Mouse (Mus musculus) midbrain, embryonic 14.5 days (tissue): ENCODE results near the gene Magi1. TPM values are rescaled to one million over a fixed set of nuclear protein-coding genes. Genes with fewer than 3 reads are reported as not detected.

ENCODE experiments used
- ATAC-seq: fragments of 200-750 bp; cut with Nextera tagmentation; 2 replicates; pipeline ENCODE4 v1.8.0; 2017; ENCODE audit warnings: moderate number of reproducible peaks, moderate library complexity; ENCODE audit not compliant: low FRiP score, low TSS enrichment
- DNase-seq: peaks from one replicate; pipeline ENCODE4 v3.0.0-alpha.2; 2015
- H3K27ac ChIP-seq: fragments of 300-500 bp; sonication (generic); replicated peaks from 2 replicates; pipeline ENCODE4 v1.5.1; 2014; ENCODE audit warnings: mild to moderate bottlenecking, low read depth, low read length, moderate library complexity
- H3K27me3 ChIP-seq: fragments of 300-500 bp; sonication (generic); 2 replicates; pipeline ENCODE4 v1.6.1; 2014; ENCODE audit warnings: low read length, control low read depth, mixed read lengths; ENCODE audit not compliant: control insufficient read depth, insufficient read depth
- H3K36me3 ChIP-seq: fragments of 300-500 bp; sonication (generic); 2 replicates; pipeline ENCODE4 v1.6.1; 2014; ENCODE audit warnings: low read length, control low read depth; ENCODE audit not compliant: control insufficient read depth, insufficient read depth
- H3K4me1 ChIP-seq: fragments of 300-500 bp; sonication (generic); 2 replicates; pipeline ENCODE4 v1.6.1; 2014; ENCODE audit warnings: mild to moderate bottlenecking, antibody characterized with exemption, low read length, control low read depth; ENCODE audit not compliant: control insufficient read depth, insufficient read depth
- H3K4me2 ChIP-seq: fragments of 300-500 bp; sonication (generic); 2 replicates; pipeline ENCODE4 v1.6.1; 2014; ENCODE audit warnings: mild to moderate bottlenecking, low read length, moderate library complexity
- H3K4me3 ChIP-seq: fragments of 300-500 bp; sonication (generic); replicated peaks from 2 replicates; pipeline ENCODE4 v1.5.1; 2014; ENCODE audit warnings: low read depth, low read length
- H3K9ac ChIP-seq: fragments of 300-500 bp; sonication (generic); replicated peaks from 2 replicates; pipeline ENCODE4 v1.6.1; 2014; ENCODE audit warnings: mild to moderate bottlenecking, low read length, moderate library complexity
- H3K9me3 ChIP-seq: fragments of 300-500 bp; sonication (generic); 2 replicates; pipeline ENCODE4 v1.6.1; 2016; ENCODE audit warnings: low read length, control low read depth, mixed read lengths; ENCODE audit not compliant: control insufficient read depth
- WGBS: fragments of 180-500 bp; shearing (Covaris S2); extraction: QIAGEN DNeasy Blood & Tissue Kit; methylation state at CpG from one replicate; pipeline ENCODE4 v1.1.7; 2014; 5-methylcytosine and 5-hydroxymethylcytosine counted together
- polyA plus RNA-seq: library from polyadenylated mRNA; unstranded; fragments of >200 nt; fragmentation: Nextera tagmentation; extraction: Ambion mirVana; gene quantifications from 2 replicates; pipeline ENCODE4 v1.2.1, GENCODE M21; 2014

Magi1 gene
- polyA plus RNA-seq, 1 experiment from 2014 or later: 34.9 TPM

GRCm38 (mm10) chr6:94164753-94165536 is 118.8 kb downstream of the Magi1 start:
- Histone ChIP-seq H3K27me3 (no peaks in the 10 kb centered on the region), H3K9ac (no peak overlapping the region), H3K4me3 (no peak overlapping the region), H3K4me1 (peaks cover 17% of the 10 kb centered on the region), H3K27ac (no peak overlapping the region), H3K9me3 (no peaks in the 10 kb centered on the region), H3K4me2 (no peak overlapping the region), H3K36me3 (no peaks in the 10 kb centered on the region)
- 86% methylated on average over 9 of the region's 9 CpGs for WGBS
- DNase-seq: no peak
- no peak for ATAC-seq

- Histone ChIP-seq H3K9me3 (no peaks in the 10 kb centered on the region), H3K4me1 (peaks cover 17% of the 10 kb centered on the region), H3K27ac (0 out of 2 replicates have a peak overlapping the region, but pooled peaks have one; percentile 21), H3K9ac (no peak overlapping the region), H3K36me3 (no peaks in the 10 kb centered on the region), H3K27me3 (no peaks in the 10 kb centered on the region), H3K4me2 (peak overlapping the region; percentile 5; the same call in 1 of the 2 replicates), H3K4me3 (no peak overlapping the region)
- 52% methylated on average over 9 of the region's 9 CpGs for WGBS
- ATAC-seq (no peak), DNase-seq (peak; percentile 21)
Measured at GRCm38 (mm10) chr6:94163325-94163995, 120.3 kb downstream of the Magi1 start.

- Histone ChIP-seq H3K27ac (0 out of 2 replicates have a peak overlapping the region, but pooled peaks have one; percentile 13), H3K4me2 (peak overlapping the region; percentile 5; the same call in 1 of the 2 replicates), H3K9ac (no peak overlapping the region), H3K9me3 (no peaks in the 10 kb centered on the region), H3K27me3 (no peaks in the 10 kb centered on the region), H3K36me3 (no peaks in the 10 kb centered on the region), H3K4me1 (peaks cover 17% of the 10 kb centered on the region), H3K4me3 (no peak overlapping the region)
- no peak for DNase-seq
- no peak for ATAC-seq
- 66% methylated on average over 8 of the region's 8 CpGs for WGBS
Measured at GRCm38 (mm10) chr6:94162918-94163317, 120.8 kb downstream of the Magi1 start.

- no peaks in the 10 kb centered on the region for H3K27me3 ChIP-seq
- H3K36me3 ChIP-seq: no peaks in the 10 kb centered on the region
- WGBS: 79% methylated on average over 2 of the region's 2 CpGs
Measured at GRCm38 (mm10) chr6:94159256-94159655, 124.5 kb downstream of the Magi1 start.

GRCm38 (mm10) chr6:94158119-94158848 is 125.4 kb downstream of the Magi1 start:
- 98% methylated on average over 3 of the region's 3 CpGs for WGBS
- H3K4me2 ChIP-seq: no peak overlapping the region
- H3K4me1 ChIP-seq: peaks cover 8% of the 10 kb centered on the region
- no peaks in the 10 kb centered on the region for H3K9me3 ChIP-seq
- ATAC-seq (no peak), DNase-seq (no peak)
- no peak overlapping the region for H3K9ac ChIP-seq
- H3K27ac ChIP-seq: no peak overlapping the region
- H3K36me3 ChIP-seq: no peaks in the 10 kb centered on the region
- no peaks in the 10 kb centered on the region for H3K27me3 ChIP-seq
- H3K4me3 ChIP-seq: no peak overlapping the region

More at GRCm38 (mm10) chr6:94159256-94159655, 124.5 kb downstream of the Magi1 start:
- no peak overlapping the region for H3K4me2 ChIP-seq
- ATAC-seq (no peak), DNase-seq (no peak)
- no peak overlapping the region for H3K9ac ChIP-seq
- H3K27ac ChIP-seq: no peak overlapping the region
- no peaks in the 10 kb centered on the region for H3K9me3 ChIP-seq
- no peak overlapping the region for H3K4me3 ChIP-seq
- peaks cover 13% of the 10 kb centered on the region for H3K4me1 ChIP-seq

- no peaks in the 10 kb centered on the region for H3K9me3 ChIP-seq
- H3K27ac ChIP-seq: no peak overlapping the region
- H3K36me3 ChIP-seq: no peaks in the 10 kb centered on the region
- H3K27me3 ChIP-seq: no peaks in the 10 kb centered on the region
- 69% methylated on average over 4 of the region's 4 CpGs for WGBS
- DNase-seq (no peak), ATAC-seq (no peak)
- no peak overlapping the region for H3K4me2 ChIP-seq
- no peak overlapping the region for H3K9ac ChIP-seq
- no peak overlapping the region for H3K4me3 ChIP-seq
- no peaks in the 10 kb centered on the region for H3K4me1 ChIP-seq
Measured at GRCm38 (mm10) chr6:94155996-94156395, 127.7 kb downstream of the Magi1 start.

GRCm38 (mm10) chr6:94154854-94155601 is 128.7 kb downstream of the Magi1 start:
- Histone ChIP-seq H3K9ac (no peak overlapping the region), H3K4me1 (no peaks in the 10 kb centered on the region), H3K4me2 (no peak overlapping the region), H3K9me3 (no peaks in the 10 kb centered on the region), H3K36me3 (no peaks in the 10 kb centered on the region), H3K27ac (no peak overlapping the region), H3K27me3 (no peaks in the 10 kb centered on the region), H3K4me3 (no peak overlapping the region)
- 87% methylated on average over 3 of the region's 3 CpGs for whole genome bisulfite sequencing
- DNase-seq (no peak), ATAC-seq (no peak)

GRCm38 (mm10) chr6:94152881-94153280 is 130.8 kb downstream of the Magi1 start:
- no peak for DNase-seq

More at GRCm38 (mm10) chr6:94152881-94153280, 130.8 kb downstream of the Magi1 start:
- 84% methylated on average over 9 of the region's 9 CpGs for WGBS
- Histone ChIP-seq H3K9ac (no peak overlapping the region), H3K36me3 (no peaks in the 10 kb centered on the region), H3K27me3 (no peaks in the 10 kb centered on the region), H3K27ac (no peak overlapping the region), H3K4me1 (no peaks in the 10 kb centered on the region), H3K4me2 (no peak overlapping the region), H3K4me3 (no peak overlapping the region), H3K9me3 (no peaks in the 10 kb centered on the region)
- ATAC-seq: no peak
